Mouse (Mus musculus) stomach, adult 2 months (tissue): ENCODE data around the gene Tgm6. TPM values are rescaled to one million over a fixed set of nuclear protein-coding genes. Genes with fewer than 3 reads are reported as not detected.

ENCODE experiments used
- polyA plus RNA-seq: library from polyadenylated mRNA; depleted of rRNA; stranded (reverse); fragments of >200 nt; gene quantifications from 2 replicates; pipeline ENCODE4 v1.2.3, GENCODE M21; 2012; rRNA removed

Tgm6 gene
- polyA plus RNA-seq: not detected in 2 replicates

GRCm38 (mm10) chr2:130112116-130112515 lies at the start of gene Tgm6:
TSS of gene Tgm6 (plus strand) at chr2:130112416.

GRCm38 (mm10) chr2:130178706-130179506 lies 66.7 kb downstream of the Tgm6 start, which contains the start of gene Snrpb:
TSS of gene Snrpb (minus strand) at chr2:130179403.

GRCm38 (mm10) chr2:130194894-130195293 lies 82.7 kb downstream of the Tgm6 start, which contains the start of gene Tmc2:
TSS of gene Tmc2 (plus strand) at chr2:130195194.

Other genes with a start within 250 kb of the Tgm6 start
- 16.1 and 19.4 TPM in 2 replicates for gene Tgm3, start 100.1 kb upstream of the Tgm6 start, polyA plus RNA-seq
- gene Snrpb, start 67.0 kb downstream of the Tgm6 start, polyA plus RNA-seq: 170 and 204 TPM in 2 replicates
- not detected in 2 replicates for gene Tmc2, start 82.8 kb downstream of the Tgm6 start, polyA plus RNA-seq
- 14.7 and 23.9 TPM in 2 replicates for gene Nop56, start 162.0 kb downstream of the Tgm6 start, polyA plus RNA-seq
- 100 and 129 TPM in 2 replicates for gene Idh3b, start 172.1 kb downstream of the Tgm6 start, polyA plus RNA-seq
- gene Ebf4, start 182.8 kb downstream of the Tgm6 start, polyA plus RNA-seq: 2.0 and 2.2 TPM in 2 replicates